Mouse (Mus musculus) adrenal gland, postnatal 10 days (tissue): ENCODE results near the gene Itm2c. TPM values are rescaled to one million over a fixed set of nuclear protein-coding genes. Genes with fewer than 3 reads are reported as not detected.

Source experiments
- DNase-seq: peaks from one replicate; pipeline ENCODE4 v3.0.0; 2021; ENCODE audit warnings: mixed read lengths
- total RNA-seq, 2 experiments: library from RNA; stranded (reverse); gene quantifications; 2 replicates each; pipeline ENCODE4 v1.2.3; 2021

The Itm2c gene
- total RNA-seq, 2 experiments from 2014 or later = 284 to 307 TPM

DNA sequence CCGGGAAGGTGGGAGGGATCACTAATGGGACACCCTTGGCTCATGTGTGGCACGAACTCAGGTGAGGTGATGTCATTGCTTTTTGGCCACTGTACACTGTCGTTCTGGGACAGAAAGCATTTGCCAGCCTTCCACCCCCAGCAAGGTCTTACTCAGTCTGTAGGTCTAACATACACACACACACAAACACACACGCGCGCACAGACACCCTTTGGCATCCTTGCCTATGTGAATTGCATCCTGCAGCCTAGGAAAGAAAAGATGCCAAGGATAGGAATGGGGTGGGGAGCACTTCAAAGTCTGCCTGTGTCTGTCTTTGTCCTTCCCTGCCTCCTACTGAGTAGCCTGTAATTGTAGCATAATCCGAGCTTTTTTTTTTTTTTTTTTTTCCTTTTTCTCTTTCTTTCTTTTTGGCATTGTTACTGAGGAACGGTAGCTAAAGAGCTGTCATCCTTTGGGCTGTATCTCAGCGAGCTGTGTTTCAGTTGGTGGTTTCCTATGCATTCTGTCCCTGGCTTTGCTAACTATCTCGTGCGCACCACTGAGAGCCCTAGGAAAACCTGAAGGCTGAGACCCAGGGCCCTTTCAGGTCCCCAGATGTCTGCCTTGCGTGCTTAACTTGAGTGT is 4.8 kb downstream of the Itm2c start:
- DNase-seq = no peak

DNA sequence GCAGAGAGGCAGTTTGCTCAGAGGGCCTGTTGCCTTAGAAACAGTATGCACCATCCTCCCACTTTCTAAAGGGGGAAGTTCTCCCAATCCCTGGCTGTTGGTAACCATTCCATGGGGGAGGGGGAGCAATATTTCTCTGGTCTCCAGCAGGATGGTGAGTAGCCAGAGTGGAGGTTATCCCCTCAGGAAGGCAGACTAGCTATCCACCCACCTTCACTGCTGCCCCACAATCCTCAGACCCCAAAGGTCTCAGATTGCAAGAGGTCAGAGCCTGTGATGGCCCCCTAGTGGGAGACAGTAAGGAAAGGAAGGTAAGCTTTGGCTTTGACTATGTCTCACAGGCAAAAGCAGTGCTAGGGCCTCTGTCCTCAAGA is 5.3 kb downstream of the Itm2c start:
- no peak for DNase-seq

DNA sequence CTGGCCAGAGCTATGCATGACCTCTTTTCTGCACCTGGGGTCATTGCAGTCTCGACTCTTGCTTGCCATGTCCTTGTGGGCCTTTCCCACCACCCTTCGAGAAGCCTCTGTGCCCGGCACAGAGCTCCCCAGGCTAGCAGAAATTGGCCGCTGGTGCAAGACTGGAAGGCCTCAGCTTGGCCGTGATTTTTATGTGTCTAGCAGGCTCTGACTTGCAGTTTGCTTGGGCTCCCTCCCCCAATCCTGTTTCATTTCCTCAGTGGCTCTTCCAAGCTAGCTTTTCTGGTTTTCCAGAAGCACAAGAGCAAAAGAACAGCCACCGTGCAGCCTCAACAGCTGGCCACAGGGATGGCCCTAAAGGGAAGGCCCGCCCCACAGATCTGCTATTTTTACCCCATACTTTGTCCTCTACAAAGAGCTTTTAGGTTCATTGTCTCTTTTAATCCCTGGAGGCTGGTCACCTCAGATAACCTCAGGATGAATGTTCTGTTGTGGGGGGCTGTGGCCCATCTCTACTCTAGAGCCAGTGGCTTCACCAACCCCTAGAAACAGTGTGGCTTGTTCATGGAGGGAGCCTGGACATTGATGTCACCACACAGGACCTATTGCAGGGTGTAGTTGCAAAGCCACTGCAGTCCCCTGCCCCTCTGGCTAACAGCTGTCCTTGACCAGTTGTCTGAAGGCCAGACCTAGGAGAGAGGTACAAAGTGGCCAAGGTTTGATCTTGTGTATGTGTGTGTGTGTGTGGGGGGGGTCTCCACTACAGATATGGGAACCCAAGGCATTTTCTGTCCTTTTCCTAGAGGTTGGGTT is 6.6 kb downstream of the Itm2c start:
- DNase-seq = no peak

DNA sequence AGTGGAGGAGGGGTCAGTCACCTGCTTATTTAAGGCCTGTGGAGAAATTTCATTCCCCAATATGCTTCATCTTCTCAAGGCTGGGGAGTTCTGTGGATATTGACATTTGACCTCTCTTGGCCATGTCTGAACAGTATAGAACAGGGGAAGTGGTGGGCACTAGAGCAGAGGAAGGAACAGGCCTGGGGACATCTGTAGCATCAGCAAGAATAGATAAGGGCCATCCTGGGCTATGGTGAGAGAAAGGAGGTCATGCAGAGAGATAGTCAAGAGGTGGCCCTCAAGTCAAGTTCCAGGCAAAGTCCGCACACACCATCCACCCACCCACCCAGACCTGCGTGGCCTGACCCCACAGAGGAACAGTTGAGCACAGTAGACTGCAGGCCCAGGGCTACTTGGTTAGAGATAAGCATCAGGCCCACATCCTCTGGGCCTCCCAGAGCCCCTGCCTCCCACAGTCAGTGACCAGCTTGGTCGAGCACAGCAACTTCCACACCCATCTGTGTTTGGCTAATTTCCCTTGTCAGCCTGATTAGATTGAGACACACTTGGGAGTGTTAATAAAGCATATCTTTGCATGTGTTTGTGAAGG is 7.5 kb downstream of the Itm2c start:
- DNase-seq = no peak

DNA sequence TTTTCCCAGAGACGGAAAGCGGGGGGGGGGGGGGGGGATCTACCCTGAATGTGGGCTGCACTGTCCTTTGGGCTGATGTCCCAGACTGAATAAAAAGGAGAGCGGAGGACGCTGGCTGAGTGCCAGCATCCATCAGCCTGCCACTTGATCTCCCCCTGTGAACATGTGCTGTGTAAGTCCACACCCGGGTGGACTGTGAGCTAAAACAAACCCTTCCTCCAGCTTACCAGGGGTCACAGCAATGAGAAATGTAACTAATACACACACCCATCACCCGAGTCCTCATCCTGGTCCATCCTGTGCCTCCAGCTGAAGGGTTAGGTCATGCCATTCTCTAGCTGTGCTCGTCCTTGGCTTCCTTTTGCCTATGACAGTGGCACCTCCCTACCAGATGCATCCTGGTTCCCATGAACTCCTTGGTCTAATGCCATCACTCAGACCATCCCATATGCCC is 8.1 kb downstream of the Itm2c start:
- DNase-seq = peak; percentile 60

DNA sequence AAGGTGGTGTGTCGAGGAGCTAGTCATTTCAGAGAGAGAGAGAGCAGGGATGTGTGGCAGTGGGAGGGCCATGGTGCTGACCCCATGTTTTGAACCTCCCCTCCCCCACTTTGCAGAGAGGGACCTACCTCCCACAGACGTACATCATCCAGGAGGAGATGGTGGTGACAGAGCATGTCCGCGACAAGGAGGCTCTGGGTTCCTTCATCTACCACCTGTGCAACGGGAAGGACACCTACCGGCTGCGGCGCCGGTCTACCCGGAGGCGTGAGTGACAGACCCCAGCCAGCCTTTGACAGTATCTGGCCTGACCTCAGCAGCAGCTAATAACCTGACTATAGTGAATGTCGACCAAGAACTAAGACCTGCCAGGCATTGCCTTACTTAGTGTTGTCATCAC is 12.8 kb downstream of the Itm2c start:
- no peak for DNase-seq

DNA sequence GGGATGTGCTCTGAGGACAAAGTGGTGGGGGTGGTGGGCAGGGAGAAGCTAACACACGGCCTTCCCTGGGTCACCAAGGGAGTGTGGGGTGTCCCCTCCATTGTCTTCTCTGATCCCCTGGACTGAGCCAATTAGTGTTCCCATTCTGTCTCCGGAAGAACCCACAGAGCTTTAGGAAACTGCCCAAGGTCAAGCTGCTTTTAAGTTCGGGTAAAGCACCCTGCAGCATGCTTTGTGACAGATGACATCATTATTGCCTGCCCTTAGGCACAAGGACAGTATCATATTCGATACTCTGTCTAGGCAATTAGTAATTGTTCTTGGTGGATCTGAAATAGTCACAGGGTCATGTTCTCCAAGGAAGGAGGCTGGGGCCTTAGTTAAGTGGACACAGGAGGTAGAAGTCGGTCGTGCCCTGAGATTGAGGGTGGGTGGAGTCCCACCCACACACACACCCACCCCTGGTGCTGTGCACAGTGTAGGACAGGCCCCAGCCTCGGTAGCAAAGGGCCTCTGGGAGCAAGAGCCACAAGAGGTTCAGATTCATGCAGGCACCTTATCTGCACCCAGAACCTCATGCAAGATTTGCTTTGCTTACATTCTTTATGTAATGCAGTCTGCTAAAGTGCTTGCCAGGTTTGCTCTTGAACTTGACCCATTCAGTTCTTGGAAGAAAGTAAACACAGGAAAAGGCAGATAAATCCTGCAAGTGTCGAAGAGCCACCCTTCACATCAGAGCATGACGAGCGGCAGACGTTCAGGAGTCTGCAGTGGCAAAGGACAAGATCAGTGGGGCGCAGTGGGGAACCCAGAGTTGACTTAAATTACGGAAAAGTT is 14.9 kb downstream of the Itm2c start:
- no peak for DNase-seq

DNA sequence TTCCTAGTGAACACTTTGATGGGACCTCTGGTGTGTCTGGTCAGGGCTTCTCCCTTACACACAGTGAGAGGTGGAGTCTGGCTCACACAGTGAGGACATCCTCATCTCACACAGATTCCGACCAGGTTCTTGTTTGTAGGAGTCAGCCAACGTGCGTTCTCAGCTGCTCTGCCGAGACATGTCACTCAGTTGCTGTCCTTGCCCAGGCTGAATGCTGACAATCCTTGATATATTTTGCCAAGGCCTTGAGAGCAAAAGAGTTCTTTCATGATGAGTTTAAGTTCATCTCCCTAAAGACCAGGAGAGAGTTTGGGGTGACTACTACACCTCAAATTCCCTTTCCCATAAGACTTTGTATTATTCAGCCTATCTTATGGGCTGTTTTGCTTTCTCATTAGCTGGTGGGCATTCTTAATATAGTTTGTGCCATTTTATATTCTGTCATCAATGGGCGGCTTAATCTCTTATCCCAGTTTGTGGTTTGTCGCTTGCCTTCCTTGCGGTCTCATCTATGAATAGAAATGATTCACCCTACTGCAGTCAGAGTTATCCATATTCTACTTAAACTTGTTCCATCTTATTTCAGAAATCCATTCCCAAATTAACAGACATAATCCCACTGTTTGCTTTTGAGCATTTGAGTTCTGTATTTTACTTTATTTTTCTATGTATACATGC is 19.1 kb downstream of the Itm2c start:
- DNase-seq = no peak

DNA sequence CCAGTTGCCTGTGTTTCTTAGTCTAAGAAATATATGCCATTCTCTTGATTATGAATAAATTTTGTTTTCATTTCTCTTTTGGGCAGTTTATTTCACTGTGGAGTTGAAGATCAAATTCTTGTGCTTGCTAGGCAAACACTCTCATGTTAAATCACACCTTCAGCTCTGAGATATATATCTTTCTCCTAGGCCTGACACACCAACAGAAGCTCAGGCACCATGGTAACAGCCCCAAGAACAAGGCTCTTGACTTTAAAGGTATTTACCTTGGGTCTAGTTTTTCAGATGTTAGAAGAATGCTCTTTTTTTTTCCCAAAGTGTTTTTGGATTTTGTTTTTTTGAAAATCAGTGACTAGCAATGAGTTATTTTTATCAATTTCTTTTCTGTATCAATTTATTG is 21.8 kb downstream of the Itm2c start:
- DNase-seq = no peak

DNA sequence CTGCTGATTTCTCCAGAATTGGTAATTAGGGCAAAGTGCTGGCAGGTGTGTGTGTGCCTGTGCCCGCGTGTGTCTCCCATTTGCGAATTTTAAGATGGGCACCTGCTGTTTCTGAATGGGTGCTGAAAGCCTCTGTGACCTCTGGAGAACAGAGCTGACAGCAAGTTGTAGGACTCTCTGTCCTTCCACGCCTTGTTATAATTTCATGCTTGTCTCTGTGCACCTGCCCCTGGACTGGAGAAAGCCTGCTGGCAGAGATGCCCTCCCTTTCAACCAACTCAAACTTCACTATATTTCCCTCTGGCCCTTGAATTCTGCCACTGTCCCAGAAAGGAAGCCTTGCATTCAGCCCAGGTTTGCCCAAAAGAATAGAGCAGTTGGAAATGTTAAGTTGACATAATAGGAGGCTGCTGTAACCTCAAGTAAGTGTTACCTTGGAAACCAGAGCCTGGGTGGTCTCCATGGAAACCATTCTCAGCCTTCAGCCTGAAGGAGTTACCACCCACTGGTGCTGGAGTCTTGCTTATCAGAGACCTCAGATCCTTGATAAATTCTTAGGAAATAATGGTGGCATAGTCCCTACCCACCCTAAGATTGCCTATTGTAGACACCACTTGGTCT is 22.9 kb downstream of the Itm2c start:
- no peak for DNase-seq

DNA sequence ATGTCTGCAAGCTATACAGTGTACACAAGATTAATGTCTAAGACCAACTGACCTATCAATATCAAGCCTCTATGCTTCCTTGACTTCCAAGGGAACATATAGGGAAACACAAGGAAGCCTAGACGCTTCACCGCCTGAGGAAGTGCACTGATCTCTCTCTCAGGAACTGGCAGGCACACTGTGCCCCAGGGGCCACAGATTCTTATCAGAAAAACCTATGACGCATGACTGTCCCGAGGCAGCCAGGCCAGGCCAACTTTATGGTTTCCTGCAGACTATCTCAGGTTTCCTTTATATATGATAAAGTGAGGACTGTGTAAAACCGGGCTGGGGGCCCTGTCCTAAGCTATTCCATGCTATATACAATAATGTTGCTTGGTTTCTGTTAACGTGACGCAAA is 25.5 kb downstream of the Itm2c start:
- DNase-seq = no peak

DNA sequence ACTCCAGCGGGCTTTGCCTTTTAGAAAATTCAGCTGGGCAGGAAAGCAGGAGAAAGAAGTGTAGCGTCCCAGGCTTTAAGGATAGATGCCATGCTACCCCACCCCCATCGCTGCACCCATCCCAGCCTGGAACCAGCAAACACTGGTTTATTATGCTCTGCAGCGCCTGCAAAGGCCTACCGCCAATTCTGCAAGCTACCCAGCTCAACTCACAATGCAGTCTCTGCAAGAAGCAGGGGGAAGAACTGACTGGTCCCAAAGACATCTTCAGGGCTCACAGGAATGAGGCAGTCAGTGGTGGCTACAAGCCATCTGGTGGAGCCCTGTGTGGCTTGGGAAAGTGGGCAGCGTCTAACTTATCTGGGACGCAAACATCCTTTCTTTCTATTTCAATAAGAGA is 27.6 kb downstream of the Itm2c start:
- DNase-seq = no peak

DNA sequence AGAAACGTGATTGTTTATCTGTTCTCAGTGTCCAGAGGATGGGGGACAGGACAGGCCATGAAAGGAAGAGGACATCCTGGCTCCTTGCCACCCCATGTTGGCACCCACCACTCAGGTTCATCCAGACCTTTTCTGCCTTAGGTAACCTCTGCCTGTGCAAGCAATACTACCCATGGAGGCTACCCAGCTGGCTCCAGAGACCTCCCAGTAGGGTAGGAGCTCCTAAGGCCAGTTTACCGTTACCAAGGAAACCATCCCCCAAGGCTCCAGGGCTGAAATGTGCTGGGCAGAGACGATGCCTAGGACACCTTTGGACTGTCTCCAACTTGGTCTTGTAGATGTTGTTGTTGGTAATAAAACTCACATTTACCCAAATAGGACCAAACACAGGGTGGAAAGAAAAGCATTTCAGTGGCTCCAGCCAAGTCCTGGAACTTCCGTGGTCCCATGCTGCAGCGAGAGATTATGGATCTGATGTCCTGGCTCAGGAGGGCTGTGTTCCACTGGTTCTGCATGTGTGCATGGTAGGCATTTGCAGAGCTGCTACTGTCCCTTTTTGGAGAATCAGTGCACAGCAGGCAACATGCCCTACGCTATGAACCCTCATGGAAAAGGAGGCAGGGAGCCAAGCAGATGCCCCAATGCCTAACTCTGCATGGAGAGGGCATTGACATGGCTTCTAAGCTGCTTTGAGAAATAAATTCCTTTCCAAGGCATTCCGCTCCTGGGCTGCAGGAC is 28.2 kb downstream of the Itm2c start:
- DNase-seq = no peak

DNA sequence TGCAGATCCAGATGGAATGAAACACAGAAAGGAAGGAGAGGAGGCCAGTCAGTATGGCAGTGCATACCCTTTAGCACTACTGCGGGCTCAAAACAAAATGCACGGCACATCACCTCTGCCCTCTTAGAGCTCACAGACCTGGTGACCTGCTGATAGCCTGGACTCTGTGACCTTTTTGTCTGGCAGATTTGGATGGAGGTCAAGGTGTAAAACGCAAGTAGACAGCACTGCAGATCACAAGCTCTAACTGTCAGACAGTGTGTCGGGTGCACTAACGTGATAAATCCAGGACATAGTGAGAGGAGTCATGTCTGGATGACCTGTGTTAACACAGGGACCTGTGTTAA is 28.8 kb downstream of the Itm2c start:
- no peak for DNase-seq

DNA sequence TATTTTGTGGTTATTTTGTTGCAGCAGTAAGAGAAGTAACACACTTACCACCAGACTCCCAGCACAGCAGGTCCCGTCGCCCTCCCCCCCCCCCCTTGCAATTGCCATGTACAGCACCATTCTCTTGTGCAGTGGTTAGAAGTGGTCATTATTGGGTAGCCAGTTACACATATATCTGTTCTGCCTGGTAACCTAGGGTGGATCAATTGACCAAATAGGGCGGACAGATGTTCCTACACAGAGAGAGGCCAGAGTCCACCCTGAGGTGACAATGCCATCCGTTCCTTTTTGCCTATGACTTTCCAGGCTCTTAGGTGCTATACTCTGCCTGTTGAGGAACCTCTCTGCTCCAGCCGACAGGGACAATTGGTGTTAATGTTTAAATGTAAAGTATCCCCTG is 31.1 kb downstream of the Itm2c start:
- DNase-seq = no peak

DNA sequence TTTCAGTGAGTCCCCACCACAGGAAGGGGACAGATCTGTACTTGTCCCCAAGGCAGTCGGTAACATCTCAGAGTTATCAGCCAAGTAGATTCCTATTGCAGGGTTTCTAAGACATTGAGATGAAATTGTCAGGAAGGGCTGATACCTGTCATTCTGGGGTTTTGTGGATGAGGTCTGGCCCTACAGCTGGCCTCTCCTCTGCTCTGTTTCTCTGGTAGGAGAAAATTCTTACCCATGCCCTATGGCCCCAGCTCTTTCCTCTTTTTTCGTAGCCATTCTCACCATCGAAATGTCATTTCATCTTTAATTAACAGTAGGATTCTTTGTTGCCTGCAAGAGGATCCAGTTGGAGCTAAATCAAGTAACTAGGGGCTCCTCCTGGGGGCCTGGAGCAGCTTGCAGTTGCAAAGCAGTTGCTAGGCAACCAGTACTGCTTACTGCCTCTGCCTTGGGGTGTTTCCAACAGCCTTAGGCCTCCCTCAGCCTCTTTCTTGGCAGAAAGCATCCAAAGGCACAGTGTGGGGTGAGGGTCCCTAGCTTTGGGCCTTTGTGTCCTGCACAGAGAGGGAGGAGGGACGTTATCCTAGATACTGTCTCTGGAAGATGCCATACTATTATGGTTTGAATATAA is 34.1 kb downstream of the Itm2c start, which contains the start of gene 4933407L21Rik:
4933407L21Rik (plus strand) TSS at position 427 of the 631 bp plus-strand sequence.
- no peak for DNase-seq

DNA sequence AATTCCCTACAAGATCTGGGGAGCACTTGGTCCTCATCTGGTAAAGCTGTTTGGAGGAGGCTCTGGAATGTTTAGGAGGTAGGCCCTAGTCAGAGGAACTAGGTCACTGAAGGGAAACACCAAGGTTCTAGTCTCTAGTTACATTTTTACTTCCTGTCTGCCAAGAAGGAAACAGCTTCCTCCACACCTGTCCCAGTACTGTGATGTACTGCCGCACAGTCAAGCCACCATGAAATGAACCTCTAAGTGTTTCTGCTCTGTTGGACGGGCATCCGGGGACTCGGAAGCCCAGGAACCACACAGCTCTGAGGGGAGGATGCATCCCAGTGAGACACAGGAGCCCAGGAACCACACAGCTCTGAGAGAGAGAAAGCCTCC is 34.6 kb downstream of the Itm2c start:
- DNase-seq = no peak

DNA sequence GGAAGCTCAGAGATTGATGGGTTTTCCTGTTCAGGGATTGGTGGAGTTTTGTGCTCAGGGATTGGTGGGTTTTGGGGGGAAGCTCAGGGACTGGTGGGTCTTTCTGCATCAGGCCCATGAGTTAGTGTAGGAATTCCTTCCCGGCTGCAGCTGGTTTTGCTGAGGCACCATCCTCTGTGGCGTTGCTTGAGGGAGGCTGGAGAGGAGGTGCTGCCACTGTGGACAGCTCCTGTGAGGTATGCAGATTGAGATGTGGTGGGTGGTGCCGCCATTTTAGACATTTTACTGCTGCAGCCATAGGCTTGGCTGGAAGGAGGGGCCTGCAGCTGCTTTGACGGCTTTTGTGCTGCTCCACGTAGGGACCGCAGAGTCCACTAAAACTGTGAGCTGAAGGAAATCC is 35.3 kb downstream of the Itm2c start:
- DNase-seq = no peak

DNA sequence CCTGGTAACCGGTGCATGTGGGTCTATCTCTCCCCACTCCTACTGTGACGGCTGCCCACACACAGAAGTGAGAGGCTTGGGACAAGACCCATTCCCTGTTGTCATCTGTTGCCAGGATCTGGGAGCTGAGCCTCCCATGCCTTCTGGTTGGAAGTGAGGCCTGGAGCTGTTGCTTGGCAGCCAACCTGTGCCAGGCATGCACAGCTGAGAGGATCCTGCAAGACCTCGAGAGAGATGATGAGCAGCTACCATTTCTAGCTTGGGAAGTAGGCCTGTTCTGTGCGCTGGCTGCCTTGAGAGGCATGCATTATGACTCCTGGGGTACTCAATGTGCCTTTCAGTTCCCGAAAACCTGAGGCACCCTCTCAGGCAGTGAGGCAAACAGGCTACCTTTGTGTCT is 37.1 kb downstream of the Itm2c start:
- no peak for DNase-seq

DNA sequence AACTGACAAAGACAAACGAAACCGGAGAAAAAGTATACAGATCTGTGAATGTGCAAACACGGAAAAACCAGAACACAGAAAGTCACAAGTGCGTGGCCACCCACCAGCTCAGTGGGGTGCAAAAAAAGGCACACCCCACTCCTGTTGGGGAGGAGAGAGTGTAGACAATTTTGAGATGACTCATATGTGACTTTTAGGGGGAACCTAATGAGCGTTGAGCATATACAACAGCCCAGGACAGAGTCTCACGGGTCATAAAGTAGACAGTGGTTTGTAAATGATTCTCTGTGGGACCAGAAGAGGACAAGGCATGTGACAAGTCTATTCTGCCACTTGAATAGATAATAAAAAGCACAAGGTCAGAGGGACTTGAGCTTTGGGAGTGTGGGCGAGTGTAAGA is 39.1 kb downstream of the Itm2c start:
- DNase-seq = no peak
